Mouse (Mus musculus): ENCODE measurements around the gene Cc2d2b. TPM values are rescaled to one million over a fixed set of nuclear protein-coding genes. Genes with fewer than 3 reads are reported as not detected.

Gene Cc2d2b
- polyA plus RNA-seq, 1 experiment from 2014 or later = 0.18 TPM

- no peaks in the 10 kb centered on the region for H3K27me3 ChIP-seq
- H3K4me3 ChIP-seq = no peak overlapping the region
- no peak for ATAC-seq (ENCODE audit: low FRiP score, low read depth)
- peaks cover 75% of the 10 kb centered on the region for H3K36me3 ChIP-seq
- no peaks in the 10 kb centered on the region for H3K9me3 ChIP-seq
- H3K4me1 ChIP-seq (replicated peaks) = no peaks in the 10 kb centered on the region
- H3K4me2 ChIP-seq = no peak overlapping the region
- no peak overlapping the region for H3K9ac ChIP-seq
- 86% methylated on average over 13 of the region's 13 CpGs for WGBS
- no peak overlapping the region for H3K27ac ChIP-seq (replicated peaks)
These were observed 93.0 kb downstream of the Cc2d2b start for GRCm38 (mm10) chr19:40841593-40841992.

- H3K4me3 ChIP-seq = no peak overlapping the region
- ATAC-seq (ENCODE audit: low FRiP score, low read depth) = no peak
- no peaks in the 10 kb centered on the region for H3K9me3 ChIP-seq
- H3K4me1 ChIP-seq (replicated peaks) = no peaks in the 10 kb centered on the region
- H3K27ac ChIP-seq (replicated peaks) = no peak overlapping the region
- H3K4me2 ChIP-seq = no peak overlapping the region
- no peak overlapping the region for H3K9ac ChIP-seq
- H3K27me3 ChIP-seq = no peaks in the 10 kb centered on the region
- 90% methylated on average over 13 of the region's 13 CpGs for WGBS
- H3K36me3 ChIP-seq = peaks cover 70% of the 10 kb centered on the region
These were observed 96.2 kb downstream of the Cc2d2b start for GRCm38 (mm10) chr19:40844731-40845130.

GRCm38 (mm10) chr19:40849391-40849790, 100.8 kb downstream of the Cc2d2b start:
- 71% methylated on average over 12 of the region's 12 CpGs for WGBS
- Histone ChIP-seq H3K4me3 (no peak overlapping the region), H3K36me3 (peaks cover 51% of the 10 kb centered on the region), H3K9ac (no peak overlapping the region), H3K4me1 (replicated peaks) (no peaks in the 10 kb centered on the region), H3K4me2 (no peak overlapping the region), H3K27me3 (no peaks in the 10 kb centered on the region), H3K27ac (replicated peaks) (no peak overlapping the region), H3K9me3 (no peaks in the 10 kb centered on the region)
- no peak for ATAC-seq (ENCODE audit: low FRiP score, low read depth)

GRCm38 (mm10) chr19:40859555-40859954, 111.0 kb downstream of the Cc2d2b start:
- 0 out of 2 replicates have a peak, but pooled peaks cover 8% of the 10 kb centered on the region for H3K27me3 ChIP-seq

GRCm38 (mm10) chr19:40868284-40868683, 119.7 kb downstream of the Cc2d2b start:
- no peak for ATAC-seq (ENCODE audit: low FRiP score, low read depth)
- 40% methylated on average over 5 of the region's 5 CpGs for WGBS
- H3K9ac ChIP-seq = no peak overlapping the region
- H3K4me3 ChIP-seq = no peak overlapping the region
- H3K4me1 ChIP-seq (replicated peaks) = no peaks in the 10 kb centered on the region
- H3K36me3 ChIP-seq = no peaks in the 10 kb centered on the region
- H3K27me3 ChIP-seq = peaks cover 44% of the 10 kb centered on the region; the same call in 1 of the 2 replicates
- no peak overlapping the region for H3K27ac ChIP-seq (replicated peaks)
- H3K9me3 ChIP-seq = no peaks in the 10 kb centered on the region
- no peak overlapping the region for H3K4me2 ChIP-seq

More at GRCm38 (mm10) chr19:40859555-40859954, 111.0 kb downstream of the Cc2d2b start:
- H3K36me3 ChIP-seq = no peaks in the 10 kb centered on the region
- no peaks in the 10 kb centered on the region for H3K9me3 ChIP-seq
- H3K27ac ChIP-seq (replicated peaks) = no peak overlapping the region
- H3K9ac ChIP-seq = no peak overlapping the region
- H3K4me2 ChIP-seq = no peak overlapping the region
- no peaks in the 10 kb centered on the region for H3K4me1 ChIP-seq (replicated peaks)
- ATAC-seq (ENCODE audit: low FRiP score, low read depth) = no peak
- H3K4me3 ChIP-seq = no peak overlapping the region
- 60% methylated on average over 4 of the region's 4 CpGs for WGBS

GRCm38 (mm10) chr19:40869425-40870105, 121.0 kb downstream of the Cc2d2b start:
- H3K4me1 ChIP-seq (replicated peaks) = no peaks in the 10 kb centered on the region; the same call in 1 of the 2 replicates
- H3K27ac ChIP-seq (replicated peaks) = no peak overlapping the region
- no peak overlapping the region for H3K4me2 ChIP-seq
- H3K27me3 ChIP-seq = peaks cover 43% of the 10 kb centered on the region
- no peak overlapping the region for H3K4me3 ChIP-seq
- ATAC-seq (ENCODE audit: low FRiP score, low read depth) = no peak
- WGBS = 90% methylated on average over 3 of the region's 3 CpGs
- no peaks in the 10 kb centered on the region for H3K36me3 ChIP-seq
- H3K9me3 ChIP-seq = no peaks in the 10 kb centered on the region
- no peak overlapping the region for H3K9ac ChIP-seq

GRCm38 (mm10) chr19:40872955-40873665, 124.6 kb downstream of the Cc2d2b start:
- Histone ChIP-seq H3K4me1 (replicated peaks) (no peaks in the 10 kb centered on the region; the same call in 1 of the 2 replicates), H3K27me3 (peaks cover 57% of the 10 kb centered on the region), H3K4me2 (peak overlapping the region; percentile 75), H3K27ac (replicated peaks) (peak overlapping the region; percentile 97), H3K36me3 (no peaks in the 10 kb centered on the region), H3K4me3 (peak overlapping the region; percentile 72), H3K9me3 (no peaks in the 10 kb centered on the region), H3K9ac (peak overlapping the region; percentile 66)
- WGBS = under 1% methylated on average over 50 of the region's 51 CpGs
- peak; percentile 99 for ATAC-seq (ENCODE audit: low FRiP score, low read depth)

Other genes with a start within 250 kb of the Cc2d2b start
- 87.5 and 92.0 TPM in 2 replicates for gene Sorbs1, start 235.0 kb upstream of the Cc2d2b start, polyA plus RNA-seq (2015; fragmentation: Nextera tagmentation; extraction: Ambion mirVana)
- 51.4 and 53.9 TPM in 2 replicates for gene Aldh18a1, start 160.3 kb upstream of the Cc2d2b start, polyA plus RNA-seq (2015; fragmentation: Nextera tagmentation; extraction: Ambion mirVana)
- gene Tctn3, start 136.5 kb upstream of the Cc2d2b start, polyA plus RNA-seq (2015; fragmentation: Nextera tagmentation; extraction: Ambion mirVana) = 13.2 and 14.2 TPM in 2 replicates
- 9.0 and 9.1 TPM in 2 replicates for gene Entpd1, start 136.4 kb upstream of the Cc2d2b start, polyA plus RNA-seq (2015; fragmentation: Nextera tagmentation; extraction: Ambion mirVana)
- gene Ccnj, start 82.5 kb downstream of the Cc2d2b start, polyA plus RNA-seq (2015; fragmentation: Nextera tagmentation; extraction: Ambion mirVana) = 18.1 and 18.4 TPM in 2 replicates
- gene Zfp518a, start 146.0 kb downstream of the Cc2d2b start, polyA plus RNA-seq (2015; fragmentation: Nextera tagmentation; extraction: Ambion mirVana) = 4.9 and 5.4 TPM in 2 replicates
- gene Blnk, start 245.8 kb downstream of the Cc2d2b start, polyA plus RNA-seq (2015; fragmentation: Nextera tagmentation; extraction: Ambion mirVana) = 0.72 and 0.79 TPM in 2 replicates

Data from hindbrain, embryonic 15.5 days (tissue).